Mouse (Mus musculus) cortical plate, adult 2 months (tissue): ENCODE measurements around the gene Ube2n.

Source experiments
- CTCF ChIP-seq: fragments of 200-500 bp; IDR thresholded peaks from 2 replicates; pipeline ENCODE4 v1.5.1; 2011; ENCODE audit warnings: mild to moderate bottlenecking, control low read depth, low read length; ENCODE audit not compliant: insufficient read depth; ENCODE audit errors: extremely low read depth
- POLR2A ChIP-seq: fragments of 200-500 bp; IDR thresholded peaks from 2 replicates; pipeline ENCODE4 v1.6.1; 2011; ENCODE audit warnings: mild to moderate bottlenecking, low read length, control low read depth; ENCODE audit not compliant: insufficient read depth; ENCODE audit errors: extremely low read depth

- TF ChIP-seq CTCF = no peak
- TF ChIP-seq POLR2A = no peak
Measured at GRCm38 (mm10) chr10:95465485-95465896, 49.5 kb upstream of the Ube2n start.
